Mouse (Mus musculus): ENCODE measurements around the gene Lima1.

GRCm38 (mm10) chr15:99839910-99840309, 35.3 kb downstream of the Lima1 start:
- no peak for TF ChIP-seq CTCF (IDR thresholded peaks at IDR 0.05; ENCODE audit: borderline replicate concordance, insufficient read depth, low read depth, low read length)
- TF ChIP-seq POLR2A (IDR thresholded peaks at IDR 0.05; ENCODE audit: borderline replicate concordance, insufficient read depth, low read length) = no peak
